Mouse (Mus musculus) frontal cortex, adult 2 months (tissue): ENCODE measurements around the gene Lrrc9. TPM values are rescaled to one million over a fixed set of nuclear protein-coding genes. Genes with fewer than 3 reads are reported as not detected.

Experiments
- DNase-seq, 2 experiments: peaks; one replicate each; pipeline ENCODE4 v3.0.0; 2022; ENCODE audit warnings: low spot score in 1 of 2; ENCODE audit errors: extremely low spot score in 1 of 2
- polyA plus RNA-seq: library from polyadenylated mRNA; depleted of rRNA; stranded (reverse); fragments of >200 nt; gene quantifications from 2 replicates; pipeline ENCODE4 v1.2.3, GENCODE M21; 2012

Gene Lrrc9
- polyA plus RNA-seq, 1 experiment: 2.3 TPM

DNA sequence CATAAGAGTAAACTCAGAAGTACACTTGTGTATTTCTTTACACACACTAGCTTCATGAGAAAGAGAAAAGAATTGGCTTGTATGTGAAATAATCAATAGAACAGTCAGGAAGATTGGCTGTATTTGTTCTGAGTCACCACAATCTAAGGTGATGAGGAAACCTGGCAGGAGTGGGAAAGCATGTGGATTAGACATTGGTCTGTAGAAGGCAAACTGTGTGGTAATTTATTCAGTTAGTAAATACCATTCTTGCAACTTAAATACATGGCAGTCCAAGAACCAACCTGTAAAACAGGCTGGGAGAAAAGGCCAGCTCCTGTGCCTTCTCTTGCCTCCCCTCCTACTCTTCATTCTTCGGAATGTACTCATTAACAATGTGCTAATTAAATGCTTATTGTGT lies 25.6 kb downstream of the Lrrc9 start:
- DNase-seq: no peak

DNA sequence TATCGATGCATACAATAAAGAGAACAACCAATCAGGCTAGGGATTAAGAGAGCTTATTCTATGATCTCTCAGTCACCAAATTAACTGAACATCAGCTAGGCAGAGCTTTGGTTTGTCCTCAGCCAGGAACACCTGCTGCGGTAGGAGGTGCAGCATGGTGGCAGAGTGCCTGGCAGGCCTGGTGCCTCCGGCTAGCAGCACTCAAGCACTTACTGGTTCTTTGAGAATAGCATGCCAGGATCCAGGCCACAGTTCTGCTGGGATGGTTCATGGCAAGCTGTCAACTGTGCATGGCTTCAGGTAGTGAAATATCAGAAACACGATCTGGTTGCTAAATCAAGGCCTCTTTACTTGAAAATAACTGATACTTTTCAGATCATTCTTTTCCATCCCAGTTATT lies 26.1 kb downstream of the Lrrc9 start:
- DNase-seq: no peak

GRCm38 (mm10) chr12:72476773-72477450 lies 35.2 kb downstream of the Lrrc9 start:
- no peak for DNase-seq

DNA sequence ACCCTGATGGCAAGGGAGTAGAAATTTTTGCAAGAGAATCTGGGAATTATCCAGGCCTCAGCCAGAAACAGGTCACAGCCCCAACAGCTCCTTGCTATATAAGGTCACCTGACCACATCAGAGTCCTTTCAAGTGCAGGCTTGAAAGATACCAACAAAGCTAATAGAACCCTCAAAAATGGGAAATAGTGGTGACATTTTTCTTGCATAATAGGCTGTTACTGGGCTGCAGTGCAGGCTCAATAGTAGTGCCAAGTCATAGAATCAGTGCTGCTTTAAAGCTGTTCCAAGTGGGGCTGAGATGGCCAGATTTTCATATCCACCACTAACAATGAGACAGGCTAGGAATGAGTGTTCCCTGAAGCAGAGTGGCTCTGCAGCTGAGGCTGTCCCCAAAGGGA lies 40.6 kb downstream of the Lrrc9 start:
- DNase-seq: peak in 1 of 2 experiments; percentile 8

DNA sequence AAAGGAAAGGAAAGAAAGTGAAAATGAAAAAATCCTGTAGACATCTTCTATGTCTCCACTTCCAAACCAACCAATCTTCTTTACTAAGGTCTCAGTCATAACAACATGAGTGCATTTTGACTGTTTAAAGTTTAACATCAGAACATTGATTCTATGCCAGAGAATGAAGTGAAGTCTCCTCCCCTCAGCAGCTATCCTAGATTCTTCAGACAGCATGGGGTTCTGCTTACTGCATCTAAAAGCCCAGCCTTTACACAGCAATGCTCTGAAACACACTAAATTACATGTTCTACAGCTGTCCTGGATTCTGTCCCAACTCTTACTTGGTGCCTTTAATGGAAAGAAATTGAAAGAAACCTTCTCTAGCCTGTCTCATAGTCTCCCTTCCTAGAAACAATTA lies 43.2 kb downstream of the Lrrc9 start:
- no peak for DNase-seq

- no peak for DNase-seq
Observed at GRCm38 (mm10) chr12:72487498-72487897, 45.8 kb downstream of the Lrrc9 start.

DNA sequence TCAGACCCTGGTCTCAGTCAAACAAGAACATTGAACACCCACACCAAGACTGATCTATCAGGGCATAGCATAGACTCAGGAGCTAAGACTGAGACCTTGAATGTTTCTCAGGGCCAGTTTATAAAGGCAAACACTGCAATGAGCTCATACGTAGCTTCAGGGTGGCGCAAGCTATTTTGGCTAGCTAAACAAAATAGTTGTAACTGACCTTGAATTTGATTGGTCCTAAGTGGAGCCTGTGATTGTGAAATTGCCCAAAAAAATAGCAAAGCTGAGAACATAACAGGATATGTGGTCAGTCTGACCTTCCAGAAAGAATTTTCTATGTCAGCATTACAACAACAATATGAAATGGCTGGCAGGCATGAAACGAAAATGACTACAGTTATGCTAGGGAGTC lies 48.3 kb downstream of the Lrrc9 start:
- no peak for DNase-seq

DNA sequence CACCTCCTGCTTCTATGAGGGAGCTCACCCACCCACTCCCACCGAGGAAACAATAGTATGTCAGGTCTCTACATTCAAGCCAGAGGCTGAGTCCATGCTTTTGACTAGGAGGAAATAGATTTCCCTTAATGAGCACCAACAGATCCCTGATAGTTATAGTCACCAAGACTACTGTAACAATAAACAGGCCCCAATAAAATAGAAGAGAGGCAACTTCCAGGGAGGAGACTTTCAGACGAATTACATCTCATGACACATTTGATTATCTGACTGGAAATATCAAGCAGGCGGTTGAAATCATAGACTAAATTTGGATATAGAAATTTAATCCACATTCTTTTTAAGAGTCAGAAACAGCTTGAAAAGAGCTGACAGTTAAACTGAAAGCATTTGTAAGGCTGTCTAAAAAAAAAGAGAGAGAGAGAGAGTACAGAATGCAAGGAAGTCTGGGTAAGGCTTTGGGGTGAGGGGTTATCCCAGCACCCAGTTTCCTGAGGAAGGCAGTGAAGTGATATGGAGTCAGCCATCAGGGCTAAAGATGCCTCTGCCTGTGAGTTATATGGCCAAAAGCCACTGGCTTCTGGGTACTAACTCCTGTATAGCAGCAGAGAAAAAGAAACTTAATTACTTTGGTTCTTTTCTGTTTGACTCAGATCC lies 49.5 kb downstream of the Lrrc9 start:
- DNase-seq: no peak

DNA sequence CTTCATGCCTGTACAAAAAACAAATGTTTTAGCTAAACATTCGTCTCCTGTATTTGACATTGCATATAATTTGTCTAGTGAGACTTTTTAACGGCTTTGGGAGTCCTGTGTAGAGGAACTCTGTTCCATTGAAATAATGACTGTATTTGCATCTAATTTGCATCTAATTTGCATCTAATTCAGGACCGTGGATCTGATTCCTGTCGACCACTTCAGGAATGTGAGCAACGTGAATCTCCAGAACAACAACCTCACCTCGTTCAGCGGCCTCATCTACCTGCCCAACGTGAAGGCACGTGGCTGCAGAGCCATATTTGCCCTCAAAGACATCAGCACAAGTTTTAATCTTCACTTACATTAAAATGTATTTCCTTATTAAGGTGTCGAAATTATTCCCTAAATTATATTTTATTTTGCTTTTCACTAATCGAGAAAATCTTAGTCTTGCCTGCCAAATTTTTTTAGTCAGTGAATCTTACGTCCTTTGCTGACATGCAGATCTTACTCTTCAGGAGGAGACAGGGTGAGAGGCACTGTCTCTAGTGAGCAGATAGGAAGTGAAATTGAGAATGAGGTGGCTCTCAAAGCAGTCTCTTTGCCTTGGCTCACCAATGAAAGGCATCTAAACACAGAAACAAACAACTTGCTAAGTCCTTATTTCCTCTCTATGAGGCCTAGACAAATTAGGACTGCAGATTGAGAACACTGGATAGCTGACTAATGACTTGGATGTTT lies 55.4 kb downstream of the Lrrc9 start:
- DNase-seq: no peak

DNA sequence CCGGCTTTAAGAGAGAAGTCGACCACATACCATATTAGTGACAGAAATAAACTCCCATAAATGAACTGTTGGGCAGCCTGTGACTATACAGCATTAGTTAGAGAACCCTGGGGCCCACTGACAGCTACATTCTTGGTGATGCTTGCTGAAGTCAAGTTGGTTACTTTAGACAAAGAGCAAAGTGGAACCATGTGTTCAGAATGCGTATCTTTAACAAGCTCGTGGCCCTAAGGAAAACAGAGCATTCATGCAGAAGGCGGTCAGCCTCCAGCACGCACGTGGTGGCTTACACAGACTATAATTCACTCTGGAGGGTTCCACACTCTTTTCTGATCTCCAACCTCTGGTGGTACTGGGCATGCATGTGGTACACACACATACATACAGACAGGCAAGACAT lies 67.9 kb downstream of the Lrrc9 start:
- DNase-seq: no peak

GRCm38 (mm10) chr12:72515446-72515845 lies 73.8 kb downstream of the Lrrc9 start:
- peak in 1 of 2 experiments; percentile 49 for DNase-seq

GRCm38 (mm10) chr12:72518114-72518728 lies 76.6 kb downstream of the Lrrc9 start:
- DNase-seq: no peak

DNA sequence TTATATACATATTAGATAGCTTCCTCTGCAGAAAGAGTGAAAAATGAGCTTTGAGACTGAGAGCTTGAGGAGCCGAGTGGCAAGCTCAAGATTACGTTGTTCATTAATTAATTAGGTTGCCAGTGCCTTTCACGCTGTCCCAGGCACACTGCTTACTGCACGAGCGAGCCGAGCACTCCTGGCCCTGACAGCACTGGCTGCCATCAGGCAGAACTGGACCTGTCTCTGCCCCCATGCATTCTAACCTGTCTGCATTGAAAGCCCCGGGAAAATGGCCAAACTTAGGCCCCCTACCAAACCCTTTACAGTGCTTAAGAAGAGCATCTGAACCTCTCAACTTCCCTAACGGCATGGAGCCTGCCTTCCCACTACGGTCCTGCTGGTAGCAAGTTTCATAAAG lies 77.7 kb downstream of the Lrrc9 start:
- DNase-seq: no peak

DNA sequence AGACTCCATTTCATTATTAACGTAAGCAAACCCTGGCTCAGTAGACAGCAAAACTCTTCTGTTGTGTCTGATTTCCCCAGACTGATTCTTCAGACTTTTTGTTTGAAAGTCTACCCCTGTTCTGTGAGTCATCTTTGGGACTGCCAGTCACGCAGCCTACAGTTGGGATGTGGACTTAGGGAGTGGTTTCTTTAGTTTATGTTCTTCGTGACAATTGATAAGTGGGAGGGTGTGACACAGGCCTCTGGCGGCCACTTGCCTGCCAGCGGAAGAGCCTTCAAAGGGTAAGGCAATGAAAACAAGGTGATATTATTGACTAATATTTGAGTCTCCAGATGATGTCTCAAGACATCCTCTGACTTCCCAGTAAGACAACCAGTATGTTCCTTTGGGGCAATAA lies 78.2 kb downstream of the Lrrc9 start:
- no peak for DNase-seq

DNA sequence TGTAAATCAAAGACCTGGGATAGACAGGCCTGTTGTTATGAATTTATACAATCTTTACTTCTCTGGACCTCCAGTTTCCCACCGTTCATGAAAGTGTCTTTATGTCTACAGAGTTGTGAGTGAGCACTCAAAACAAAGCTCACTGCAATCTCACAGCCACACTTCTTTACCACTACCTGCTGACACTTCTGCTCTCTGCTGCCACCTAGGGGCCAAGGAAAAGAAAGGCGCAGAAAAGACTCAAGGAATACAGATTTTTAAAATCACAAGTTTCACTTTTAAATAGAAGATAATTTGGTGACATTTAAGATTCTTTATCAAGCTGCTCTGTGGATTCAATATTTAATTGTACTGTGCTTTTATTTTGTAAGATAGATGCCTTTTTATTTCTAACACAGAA lies 79.0 kb downstream of the Lrrc9 start:
- DNase-seq: peak in 1 of 2 experiments; percentile 62

- no peak for DNase-seq
Observed at GRCm38 (mm10) chr12:72525588-72525987, 83.9 kb downstream of the Lrrc9 start.

GRCm38 (mm10) chr12:72532303-72532702 lies 90.6 kb downstream of the Lrrc9 start:
- no peak for DNase-seq

- DNase-seq: no peak
Observed at GRCm38 (mm10) chr12:72533986-72534385, 92.3 kb downstream of the Lrrc9 start.

DNA sequence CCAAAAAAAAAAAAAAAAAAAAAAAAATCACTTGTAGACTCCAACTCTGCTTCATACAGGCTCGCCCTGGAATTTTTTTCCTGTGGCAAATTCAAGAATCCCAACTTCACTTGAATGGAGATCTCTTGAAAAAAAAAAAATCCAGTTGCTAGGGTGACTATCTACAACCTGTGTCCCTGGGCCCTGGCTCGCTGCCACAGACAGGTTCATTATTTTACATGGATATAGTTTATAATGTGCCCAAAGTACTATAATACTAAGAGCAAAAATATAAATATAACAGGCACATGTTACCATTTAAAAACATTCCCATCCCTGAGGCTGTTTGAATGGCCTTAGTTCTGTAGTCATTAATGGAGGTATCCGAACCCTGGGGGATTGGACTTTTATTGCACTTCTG lies 93.9 kb downstream of the Lrrc9 start:
- DNase-seq: no peak

- peak; percentile 87 to 96 for DNase-seq
Observed at GRCm38 (mm10) chr12:72536021-72536597, 94.4 kb downstream of the Lrrc9 start, which contains the start of gene Pcnx4. Gene Pcnx4 (plus strand): TSS chr12:72536383.

- DNase-seq: peak; percentile 53 to 78
Observed at GRCm38 (mm10) chr12:72538571-72538970, 96.9 kb downstream of the Lrrc9 start.
